Mouse (Mus musculus) adrenal gland (tissue): ENCODE data around the gene Afdn.

Source experiments
- intact Hi-C: fragments of 180-260 bp; cut with DNase I; formaldehyde crosslinking; loops from one replicate; pipeline ENCODE4 v1.15.1; 2025
- long read RNA-seq, 2 experiments: library from polyadenylated mRNA; unstranded; transcript quantifications; one replicate each; pipeline ENCODE4 v2.0.0; 2020; ENCODE audit warnings: borderline replicate concordance in 1 of 2; ENCODE audit not compliant: insufficient replicate concordance in 1 of 2

The Afdn gene
- long read RNA-seq, experiment 1, partial matches to known transcripts = 5 of 11 reads
- long read RNA-seq, experiment 1, other reads (novel, unspliced or antisense) = 4 of 11 reads
- long read RNA-seq, experiment 2, partial matches to known transcripts = 8 of 13 reads
- long read RNA-seq, experiment 2, other reads (novel, unspliced or antisense) = 5 of 13 reads

DNA sequence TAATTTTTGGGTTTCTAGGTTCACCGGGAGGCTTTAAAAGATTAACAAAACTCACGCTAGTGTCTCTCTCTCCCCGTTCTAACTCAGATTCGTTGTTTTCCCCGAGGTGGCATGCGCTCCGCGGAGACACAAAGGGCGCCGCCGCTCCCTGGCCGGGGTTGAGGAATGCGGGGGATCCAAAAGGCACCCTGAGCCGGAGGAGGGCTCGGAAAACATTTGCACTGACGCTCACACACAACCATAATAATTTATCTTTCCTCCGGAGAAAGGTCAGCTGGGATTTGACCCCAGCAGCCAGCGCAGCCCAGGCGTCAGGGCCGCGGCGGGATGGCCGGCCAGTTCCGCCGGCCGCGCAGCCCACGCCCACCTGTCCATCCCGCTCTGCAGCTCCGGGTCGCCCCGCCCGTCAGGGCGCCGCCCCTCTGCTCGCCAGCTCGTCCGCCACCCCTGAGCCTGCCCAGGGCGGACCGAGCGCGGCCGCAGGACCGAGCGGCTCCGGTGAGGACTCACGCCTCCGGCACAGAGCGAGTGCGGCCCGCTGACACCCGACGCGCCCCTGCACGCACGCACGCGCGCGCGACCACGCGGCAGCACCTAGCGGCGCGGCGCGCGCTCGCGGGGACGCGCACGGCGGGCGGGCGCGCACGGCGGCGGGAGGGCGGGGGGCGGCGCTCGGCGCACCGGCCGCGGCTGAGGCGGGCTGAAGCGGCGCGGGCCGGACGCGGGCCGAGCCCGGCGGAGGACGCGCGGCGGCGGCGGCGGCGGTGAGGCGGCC is at the start of gene Afdn:
Gene Afdn (plus strand): TSS at position 687 of the 775 bp plus-strand sequence.
- intact Hi-C loops = loop anchor here (5.0 to 10.0 kb wide), 2 partner anchors 78 to 285 kb away; no protein-coding TSS in a partner anchor

DNA sequence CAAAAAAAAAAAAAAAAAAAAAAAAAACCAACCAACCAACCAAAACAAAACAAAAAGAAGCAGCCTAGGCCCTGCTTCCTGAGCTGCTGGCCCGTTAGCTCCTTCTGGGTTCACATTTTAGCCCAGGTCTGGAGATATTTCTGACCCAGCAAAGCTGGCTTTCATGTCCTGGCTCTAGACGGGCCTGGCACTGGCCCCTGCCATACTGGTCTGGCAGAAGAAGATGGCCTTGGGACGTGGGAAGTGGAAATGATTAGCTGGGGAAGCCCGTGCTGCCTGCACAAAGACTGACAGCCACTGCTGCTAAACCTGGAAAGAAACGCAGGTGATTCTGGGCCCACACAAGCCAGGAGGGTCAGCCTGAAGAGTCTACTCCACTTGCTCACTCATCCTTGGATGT is 49.2 kb upstream of the Afdn start:
- intact Hi-C loops = no loop called here

DNA sequence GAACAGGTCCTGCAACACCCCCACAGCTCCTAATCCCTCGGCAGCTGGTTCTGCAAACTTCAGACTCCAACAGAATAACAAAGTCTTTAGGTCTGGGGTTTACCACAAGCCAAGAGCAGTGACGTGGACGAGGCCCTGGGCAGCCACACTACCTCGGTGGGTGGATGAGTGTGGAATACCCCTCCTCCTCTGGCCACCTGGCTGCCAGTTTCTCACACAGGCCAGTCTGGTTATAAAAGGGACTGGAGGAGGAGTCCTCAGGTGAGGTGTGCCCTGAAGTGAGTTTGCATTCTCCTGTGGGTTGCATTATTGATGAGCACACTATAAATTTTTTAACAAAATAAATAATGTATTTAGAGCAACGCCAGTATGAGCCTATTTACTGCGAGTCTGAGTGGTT is 48.2 kb upstream of the Afdn start:
- intact Hi-C loops = no loop called here

DNA sequence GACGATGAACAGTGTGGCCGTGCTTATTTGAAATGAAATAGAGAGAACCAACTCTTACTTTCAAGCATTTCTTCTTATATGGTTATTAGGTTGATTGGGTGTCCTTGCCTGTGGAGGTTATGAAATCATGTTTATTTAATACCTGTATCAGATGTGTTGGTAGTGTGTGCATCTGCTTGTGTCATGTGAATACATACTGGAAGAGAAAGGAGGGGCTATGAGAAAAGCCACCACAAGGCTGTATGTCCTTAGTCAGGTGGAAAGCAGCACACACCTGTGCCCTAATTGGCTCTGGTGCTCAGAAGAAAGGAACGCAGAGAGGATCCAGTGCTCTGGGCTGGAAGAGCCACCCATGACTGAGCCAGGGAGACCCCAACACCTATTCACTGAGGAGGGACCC is 47.8 kb upstream of the Afdn start:
- intact Hi-C loops = no loop called here

DNA sequence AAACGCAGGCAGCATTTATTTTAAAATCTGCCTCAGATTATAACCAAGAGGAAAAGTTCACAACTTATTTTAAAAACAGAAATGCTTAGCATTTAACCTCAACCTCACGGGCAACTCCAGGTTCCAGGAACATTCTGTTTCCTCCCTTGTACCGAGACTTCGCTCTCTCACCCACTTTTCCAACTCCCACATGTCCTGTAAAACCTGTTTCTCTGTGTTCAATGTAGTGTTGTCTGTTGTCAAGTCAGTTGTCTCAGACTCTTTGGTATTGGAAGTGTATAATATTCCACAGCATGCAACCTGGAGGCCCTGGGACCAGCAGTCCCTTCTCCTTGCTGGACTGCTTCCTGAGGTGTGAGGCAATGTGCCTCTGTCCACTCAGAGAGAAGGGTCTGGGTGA is 46.2 kb upstream of the Afdn start:
- intact Hi-C loops = no loop called here

DNA sequence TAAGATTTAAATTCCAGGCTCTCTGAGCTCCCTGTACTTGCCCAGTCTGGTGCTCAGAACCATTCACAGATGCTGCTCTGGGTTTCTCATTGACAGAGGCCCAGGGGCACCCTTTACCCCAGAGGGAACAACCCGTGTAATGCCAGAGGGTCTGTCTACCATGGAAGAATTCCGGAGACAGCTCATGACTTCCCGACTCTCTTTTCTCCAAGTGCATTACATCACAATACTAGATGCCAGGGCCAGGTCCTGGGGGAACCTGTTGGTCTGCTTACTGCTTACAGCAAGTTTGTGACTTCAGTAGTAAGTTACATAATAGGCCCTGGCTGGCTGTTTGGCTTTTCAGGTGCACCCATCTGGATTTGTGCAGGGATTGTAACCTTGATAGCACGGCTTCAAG is 45.7 kb upstream of the Afdn start:
- intact Hi-C loops = no loop called here

DNA sequence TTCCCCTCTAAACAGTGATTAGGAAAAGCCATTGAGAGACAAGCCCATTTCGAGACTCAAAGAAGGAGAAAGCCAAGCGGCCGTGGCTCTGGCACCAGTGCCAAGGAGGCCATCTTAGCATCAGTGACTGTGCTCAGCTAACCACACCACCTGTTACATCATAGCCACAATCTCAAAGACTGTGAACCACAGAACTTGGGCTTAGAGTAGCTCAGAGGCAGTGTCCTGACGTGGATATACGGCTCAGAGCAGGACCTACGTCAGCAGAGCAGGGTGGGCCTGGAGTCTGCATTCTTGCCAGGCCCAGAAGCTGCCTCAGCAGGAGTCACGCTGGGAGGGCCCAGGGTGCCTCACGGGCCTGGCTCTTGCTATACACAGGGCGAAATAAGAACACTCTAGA is 44.8 kb upstream of the Afdn start:
- intact Hi-C loops = no loop called here

DNA sequence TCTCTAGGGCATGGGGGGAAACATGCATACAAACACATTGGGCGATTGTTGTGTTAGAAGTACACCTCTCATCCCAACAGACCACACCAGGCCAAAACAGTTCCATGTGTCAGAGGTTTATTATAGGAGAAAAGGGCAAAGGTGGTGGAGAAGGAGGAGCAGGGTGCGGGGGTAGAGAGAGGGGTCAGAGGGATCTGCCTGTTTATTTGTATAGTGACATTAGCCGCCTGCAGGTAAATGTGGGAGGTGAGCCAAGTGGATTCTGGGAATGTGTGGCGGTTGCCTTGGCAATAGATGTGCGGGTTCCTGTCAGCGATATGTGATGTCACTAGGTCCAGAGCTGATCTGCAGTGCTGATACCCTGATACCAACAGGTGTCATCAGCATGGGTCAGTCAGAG is 44.0 kb upstream of the Afdn start:
- intact Hi-C loops = no loop called here

DNA sequence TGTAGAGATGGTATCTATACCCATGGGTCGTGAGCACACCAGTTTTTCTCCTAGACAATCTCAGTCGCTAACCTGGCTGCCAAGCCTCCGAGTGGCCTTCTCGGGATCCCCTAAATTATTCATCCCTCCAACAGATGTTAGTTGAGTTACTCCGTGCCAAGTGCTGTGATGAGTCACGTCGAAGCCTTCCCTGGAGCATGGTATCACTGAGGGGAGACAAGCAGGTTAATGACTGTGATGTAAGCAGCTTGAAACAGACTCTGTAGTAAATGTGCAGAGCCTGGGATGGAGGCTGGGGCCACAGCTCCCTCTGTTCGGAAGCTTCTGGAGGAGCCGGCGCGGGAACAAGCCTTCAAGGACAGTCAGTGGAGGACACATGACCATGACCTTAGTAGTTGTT is 42.9 kb upstream of the Afdn start:
- intact Hi-C loops = no loop called here

DNA sequence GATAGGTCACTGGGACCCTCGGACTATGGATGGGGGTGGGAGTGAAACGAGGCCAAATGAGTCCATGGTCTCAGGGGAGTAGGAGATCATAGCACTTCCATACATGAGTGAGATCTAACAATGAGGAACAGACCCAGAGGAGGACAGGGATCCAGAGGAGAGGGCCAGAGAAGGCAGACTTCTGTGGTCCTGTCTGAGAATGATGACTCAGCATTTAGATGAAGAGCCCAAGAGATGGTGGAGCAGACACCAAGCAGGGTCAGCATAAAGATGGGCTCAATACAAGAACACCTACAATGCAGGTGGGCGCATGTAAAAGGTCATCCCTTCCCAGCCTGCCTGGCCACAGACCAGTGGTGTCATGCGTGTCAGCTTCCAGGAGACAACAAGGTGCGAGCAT is 40.2 kb upstream of the Afdn start:
- intact Hi-C loops = no loop called here

DNA sequence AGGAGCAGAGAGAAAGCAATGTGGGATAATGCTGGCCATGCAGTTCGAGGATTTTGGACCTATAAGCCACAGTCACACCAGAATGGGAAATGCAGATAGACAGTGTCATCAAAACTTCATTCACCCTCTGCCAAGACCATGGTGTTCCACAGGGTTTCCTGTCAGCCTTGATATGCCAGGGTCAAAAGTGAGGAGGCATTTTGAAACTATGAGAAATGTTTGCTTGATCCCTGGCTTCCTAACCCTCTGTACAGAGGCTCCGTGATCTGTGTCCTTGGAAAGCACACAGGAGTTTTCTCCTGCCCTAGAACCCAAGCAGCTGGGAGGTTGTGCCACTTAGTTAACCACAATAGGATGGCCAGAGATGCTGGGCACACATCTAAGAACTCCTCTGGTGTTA is 39.0 kb upstream of the Afdn start:
- intact Hi-C loops = no loop called here

DNA sequence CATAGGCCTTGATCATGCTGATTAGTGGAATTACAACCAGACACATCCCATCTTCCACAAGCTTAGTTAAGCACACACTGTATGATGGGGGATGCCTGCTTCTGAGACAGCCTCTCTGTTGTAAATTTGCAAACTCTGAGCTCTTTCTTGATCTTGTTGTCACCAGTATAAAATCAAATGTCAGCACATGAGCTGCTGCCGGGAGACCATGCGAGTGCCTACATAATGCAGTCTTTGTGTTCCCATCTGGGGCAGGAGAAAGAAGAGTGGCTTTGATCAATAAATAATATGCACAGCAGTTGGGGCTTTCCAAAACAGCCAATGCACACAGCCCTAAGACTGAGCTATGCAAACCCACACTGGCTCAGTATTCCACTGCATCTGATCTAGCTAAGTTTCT is 37.9 kb upstream of the Afdn start:
- intact Hi-C loops = no loop called here

DNA sequence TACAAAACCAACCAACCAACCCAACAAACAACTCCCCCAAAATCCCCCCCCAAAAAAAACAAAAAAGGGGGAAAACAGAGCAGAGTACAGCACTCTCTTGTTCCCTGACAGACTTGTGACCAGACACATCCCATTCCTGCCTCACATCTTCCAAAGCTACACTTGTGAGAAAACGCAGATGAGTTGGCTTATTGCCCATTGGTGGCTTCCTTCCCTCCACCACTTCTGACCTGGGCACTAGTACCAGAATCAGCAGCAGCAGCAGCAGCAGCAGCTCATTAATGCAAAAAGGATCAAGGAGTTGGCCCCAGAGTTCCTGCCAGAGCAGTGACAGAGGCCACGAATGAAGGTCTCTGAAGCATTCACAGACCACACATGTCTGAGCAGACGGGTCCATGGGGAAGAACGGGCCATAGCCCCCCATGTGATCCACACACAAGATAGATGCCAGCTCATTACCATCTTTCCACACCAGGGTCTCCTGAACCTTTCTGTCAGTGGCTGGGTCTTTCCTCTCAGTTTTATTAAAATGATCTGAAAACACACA is 35.3 kb upstream of the Afdn start:
- intact Hi-C loops = no loop called here

DNA sequence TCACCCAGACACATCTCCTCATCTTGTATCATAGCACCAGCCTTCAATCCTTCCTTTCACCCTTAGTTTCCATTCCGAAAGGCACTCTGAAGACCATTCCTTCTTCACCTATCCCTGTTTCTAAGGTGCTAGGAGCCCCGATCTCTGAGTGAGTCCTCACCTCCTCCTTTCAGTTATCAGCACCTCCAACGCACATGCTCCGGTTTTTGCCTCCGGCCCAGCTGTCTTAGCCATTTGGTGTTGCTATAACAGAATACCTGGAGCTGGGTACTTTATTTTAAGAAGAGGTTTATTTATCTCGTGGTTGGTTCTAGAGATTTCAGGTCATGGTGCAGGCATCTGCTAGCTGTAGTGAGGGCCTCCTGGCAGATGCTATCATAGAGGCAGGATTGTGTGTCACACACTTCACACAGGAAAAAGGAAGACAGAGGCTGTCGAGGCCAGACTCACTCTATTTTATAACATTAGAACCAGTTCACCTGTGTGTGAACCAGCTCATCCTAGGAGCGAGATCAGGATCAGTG is 33.4 kb upstream of the Afdn start:
- intact Hi-C loops = no loop called here

DNA sequence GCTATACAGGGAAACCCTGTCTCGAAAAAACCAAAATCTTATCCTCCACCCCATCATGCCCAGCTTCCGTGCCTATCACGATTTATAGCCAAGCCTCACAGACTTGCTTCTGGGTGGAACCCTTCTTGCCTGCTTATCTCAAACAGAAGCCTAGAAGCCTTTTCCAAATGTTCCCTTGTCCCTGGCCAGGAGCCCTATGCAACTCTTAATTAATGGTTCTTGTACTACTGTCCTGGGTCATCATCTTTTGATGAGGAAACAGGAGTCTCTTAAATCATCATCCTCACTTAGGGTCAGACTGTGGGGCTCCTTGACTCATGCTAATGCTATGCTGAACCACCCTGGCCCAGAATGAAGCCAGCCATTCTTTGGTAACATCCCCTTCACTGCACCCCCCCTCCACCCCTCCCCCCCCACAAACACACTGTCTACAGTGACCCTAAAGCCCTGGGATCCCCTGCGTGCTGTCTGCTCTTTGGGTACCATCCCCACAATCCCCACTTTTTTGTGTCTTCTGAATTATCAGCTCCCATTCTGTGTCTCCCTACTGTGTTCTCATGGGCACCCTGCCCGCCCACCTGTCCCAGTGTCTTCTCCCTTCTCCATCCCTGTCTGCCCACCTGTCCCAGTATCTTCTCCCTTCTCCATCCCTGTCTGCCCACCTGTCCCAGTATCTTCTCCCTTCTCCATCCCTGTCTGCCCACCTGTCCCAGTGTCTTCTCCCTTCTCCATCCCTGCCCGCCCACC is 29.2 kb upstream of the Afdn start:
- intact Hi-C loops = no loop called here

DNA sequence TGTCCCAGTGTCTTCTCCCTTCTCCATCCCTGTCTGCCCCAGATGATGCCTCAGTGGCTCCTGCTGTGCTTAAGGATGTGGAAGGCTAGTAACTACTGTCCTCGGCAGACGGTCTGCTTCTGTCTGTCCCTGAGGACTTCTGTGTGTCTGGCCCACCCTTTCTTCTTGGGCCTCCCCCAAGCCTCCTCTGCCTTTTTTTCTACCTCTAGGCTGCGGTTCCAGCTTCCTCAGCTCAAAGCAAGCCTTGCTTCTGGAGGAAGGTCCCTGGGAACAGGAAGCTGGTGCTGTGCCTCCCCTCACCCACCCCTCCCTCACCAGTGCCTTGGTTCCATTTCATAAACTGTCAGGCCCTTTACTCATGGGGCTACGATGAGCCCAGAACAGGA is 28.6 kb upstream of the Afdn start:
- intact Hi-C loops = no loop called here

DNA sequence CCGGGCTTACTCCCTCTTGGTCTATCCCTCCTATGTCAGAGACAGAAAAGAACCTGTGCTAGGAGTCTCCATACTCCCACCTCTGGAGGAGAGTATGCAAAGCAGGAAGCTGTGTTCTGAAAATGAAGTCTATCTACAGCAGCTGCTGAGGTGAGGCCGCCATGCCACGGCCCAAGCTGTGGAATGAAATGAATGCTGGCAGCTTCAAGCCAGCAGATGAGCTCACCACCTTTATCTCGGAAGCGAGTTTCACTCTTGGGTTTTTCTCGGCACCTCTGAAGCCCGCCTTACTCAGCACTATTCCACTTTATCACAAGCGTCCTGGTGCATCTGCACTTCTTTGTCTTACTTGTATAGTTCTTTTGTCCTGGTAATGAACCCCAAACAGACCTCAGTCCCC is 27.7 kb upstream of the Afdn start:
- intact Hi-C loops = no loop called here

DNA sequence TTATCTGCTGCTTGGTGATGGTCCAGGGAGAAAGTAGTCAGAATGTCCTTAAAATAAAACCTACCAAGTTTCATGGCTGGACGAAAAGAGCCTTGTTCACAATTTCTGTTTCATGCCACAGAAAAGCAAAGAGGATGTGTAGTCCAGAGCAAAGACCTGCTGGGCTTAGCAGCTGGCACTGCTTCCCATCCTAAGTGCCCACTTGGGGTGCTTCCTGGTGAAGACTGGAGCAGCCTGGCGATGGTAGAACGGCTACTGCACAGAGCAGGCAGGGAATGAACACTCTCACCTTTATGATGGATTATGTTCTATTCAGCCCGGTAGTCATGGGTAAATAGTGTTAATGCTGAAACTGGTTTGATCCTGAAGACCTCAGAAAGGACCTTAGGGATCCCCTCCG is 26.4 kb upstream of the Afdn start:
- intact Hi-C loops = no loop called here

DNA sequence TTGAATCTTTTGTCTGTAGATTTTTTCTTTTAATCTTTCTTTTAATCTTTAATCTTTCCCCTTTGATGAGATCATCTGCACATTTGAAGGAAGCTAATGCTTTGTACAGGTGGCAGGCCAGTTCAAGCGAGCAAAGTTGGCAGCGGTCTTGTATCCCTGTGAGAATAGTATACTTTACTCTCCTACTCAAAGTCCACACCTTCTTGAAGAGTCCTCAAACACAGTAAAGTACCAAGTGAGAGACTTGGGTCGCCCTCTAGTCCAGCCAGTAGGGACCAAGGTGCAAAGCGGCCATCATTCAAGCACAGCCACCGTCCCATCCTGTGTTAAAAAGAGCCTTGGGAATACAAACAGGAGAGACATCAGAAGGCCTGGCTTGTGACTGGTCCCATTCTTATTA is 25.3 kb upstream of the Afdn start:
- intact Hi-C loops = no loop called here

DNA sequence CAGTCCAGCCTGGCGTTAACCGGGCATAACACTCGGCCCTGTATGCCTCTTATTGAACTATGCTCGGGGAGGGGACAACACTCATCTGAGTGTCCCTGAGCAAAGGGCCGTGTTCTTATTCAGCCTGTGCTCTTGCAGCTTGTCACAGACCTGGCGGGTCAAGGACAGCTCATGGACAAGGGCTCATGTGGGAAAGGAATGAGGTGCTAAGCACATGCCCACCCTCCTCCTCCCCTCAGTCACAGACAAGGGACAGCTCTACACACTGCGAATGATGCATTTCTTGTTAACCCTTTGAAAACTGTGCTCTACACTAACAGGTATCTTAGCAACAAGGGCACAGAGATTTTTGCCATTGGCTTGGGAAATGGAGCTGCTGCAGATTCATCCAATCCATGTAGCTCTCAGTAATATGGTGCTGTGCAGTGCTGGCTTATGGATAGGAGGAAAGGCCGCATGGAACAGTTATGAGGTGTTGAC is 24.5 kb upstream of the Afdn start:
- intact Hi-C loops = no loop called here

DNA sequence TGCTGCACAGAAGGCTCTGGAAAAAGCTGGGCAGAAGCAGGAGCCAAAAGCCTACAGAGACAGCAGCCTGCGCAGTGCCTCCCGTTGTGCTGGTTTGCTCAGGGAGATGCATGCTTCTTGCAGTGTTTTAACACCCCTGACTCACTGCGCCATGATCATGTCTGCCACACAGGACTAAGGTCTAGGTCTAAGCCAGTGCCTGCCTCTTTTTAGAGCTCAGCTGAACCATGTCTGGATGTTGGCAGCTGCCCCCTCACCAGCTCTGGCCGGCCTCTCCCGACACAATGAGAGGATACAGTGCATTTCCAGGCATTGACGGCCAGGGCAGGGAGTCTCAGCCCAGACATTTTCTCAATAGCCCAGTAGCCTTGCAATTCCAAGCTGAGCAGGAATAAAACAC is 23.0 kb upstream of the Afdn start:
- intact Hi-C loops = no loop called here
